21 mouse cellular contexts compared by ENCODE assay signal in the genomic region with DNA sequence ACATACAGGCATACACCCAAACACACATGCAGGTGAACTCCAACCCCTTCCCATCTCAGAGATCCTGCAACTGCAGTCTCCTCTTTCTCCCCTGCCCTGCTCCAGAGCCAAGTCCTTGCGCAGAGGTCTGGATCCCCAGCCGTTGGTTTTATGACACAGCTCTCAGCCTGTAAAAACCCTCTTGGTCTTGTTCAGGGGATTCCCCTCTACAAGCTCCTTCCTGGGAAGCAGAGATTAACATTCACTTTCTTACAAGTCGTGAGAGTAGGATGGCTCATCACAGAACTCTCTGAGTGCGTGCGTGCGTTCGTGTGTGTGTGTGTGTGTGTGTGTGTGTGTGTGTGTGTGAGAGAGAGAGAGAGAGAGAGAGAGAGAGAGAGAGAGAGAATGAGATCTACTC.
"Had no signal": no experiment of that assay in that cellular context is flagged by ENCODE, and none has a peak within 500 bp of the region (broad histone marks: within the 10 kb centered on the region; RNA-seq: fewer than 3 reads in every experiment).

No protein-coding gene starts in this region.

- H3K36me3 ChIP-seq: limb, embryonic 13.5 days; liver, embryonic 12.5 days; liver, embryonic 15.5 days; midbrain, embryonic 12.5 days; midbrain, embryonic 15.5 days; neural tube, embryonic 12.5 days; neural tube, embryonic 15.5 days; stomach, embryonic 15.5 days had no signal

- H3K9me3 ChIP-seq: limb, embryonic 13.5 days; liver, embryonic 12.5 days; liver, embryonic 15.5 days; midbrain, embryonic 12.5 days; midbrain, embryonic 15.5 days; neural tube, embryonic 12.5 days; neural tube, embryonic 15.5 days; stomach, embryonic 15.5 days had no signal

- H3K9ac ChIP-seq: limb, embryonic 13.5 days; liver, embryonic 12.5 days; liver, embryonic 15.5 days; midbrain, embryonic 12.5 days; midbrain, embryonic 15.5 days; neural tube, embryonic 12.5 days; neural tube, embryonic 15.5 days; stomach, embryonic 15.5 days had no signal

- H3K4me2 ChIP-seq: limb, embryonic 13.5 days; liver, embryonic 12.5 days; liver, embryonic 15.5 days; midbrain, embryonic 12.5 days; midbrain, embryonic 15.5 days; neural tube, embryonic 12.5 days; neural tube, embryonic 15.5 days; stomach, embryonic 15.5 days had no signal

- H3K27me3 ChIP-seq: limb, embryonic 13.5 days; liver, embryonic 12.5 days; liver, embryonic 15.5 days; midbrain, embryonic 12.5 days; midbrain, embryonic 15.5 days; neural tube, embryonic 12.5 days; neural tube, embryonic 15.5 days; stomach, embryonic 15.5 days had no signal

- DNase-seq: kidney, postnatal 25 days; left cerebral cortex, postnatal 4 days; liver; lung, adult 2 months; lung, postnatal 14 days; right cerebral cortex, adult 18-20 months; right cerebral cortex, postnatal 14 days; right cerebral cortex, postnatal 4 days; spleen, adult 18-20 months; thymus, adult 18-20 months; thymus, postnatal 36 days had no signal

- H3K4me3 ChIP-seq: limb, embryonic 13.5 days; liver, embryonic 12.5 days; liver, embryonic 15.5 days; midbrain, embryonic 12.5 days; midbrain, embryonic 15.5 days; neural tube, embryonic 12.5 days; neural tube, embryonic 15.5 days; stomach, embryonic 15.5 days had no signal

- H3K27ac ChIP-seq: kidney, postnatal 0 days; limb, embryonic 13.5 days; liver, embryonic 12.5 days; liver, embryonic 15.5 days; macrophage; midbrain, embryonic 12.5 days; midbrain, embryonic 15.5 days; neural tube, embryonic 12.5 days; neural tube, embryonic 15.5 days; stomach, embryonic 15.5 days had no signal

- ATAC-seq: liver, embryonic 12.5 days; midbrain, embryonic 15.5 days had no signal

- H3K4me1 ChIP-seq: liver, embryonic 12.5 days; liver, embryonic 15.5 days; midbrain, embryonic 12.5 days; midbrain, embryonic 15.5 days; neural tube, embryonic 12.5 days; neural tube, embryonic 15.5 days; stomach, embryonic 15.5 days had no signal
